Mouse (Mus musculus): ENCODE measurements at regions not wholly inside any gene's neighbourhood (a gene's known extent, or its start where the extent isn't known, plus 50 kb on each side); places are given as distances from the start of the nearest gene placed in this dataset.

- no peak for ATAC-seq (replicated peaks; ENCODE audit: low FRiP score)
- Histone ChIP-seq H3K9ac (ENCODE audit: low read depth, low read length) (no peak overlapping the region), H3K36me3 (ENCODE audit: control insufficient read depth, insufficient read depth, low read length) (no peaks in the 10 kb centered on the region), H3K27me3 (replicated peaks; ENCODE audit: control insufficient read depth, insufficient read depth, low read length) (no peaks in the 10 kb centered on the region), H3K4me1 (replicated peaks; ENCODE audit: control insufficient read depth, insufficient read depth, low read length) (no peaks in the 10 kb centered on the region), H3K27ac (ENCODE audit: low read depth, low read length) (no peak overlapping the region), H3K9me3 (ENCODE audit: control insufficient read depth, low read length) (no peaks in the 10 kb centered on the region), H3K4me3 (ENCODE audit: low read depth, low read length) (no peak overlapping the region), H3K4me2 (no peak overlapping the region)
- WGBS: 78% methylated on average over 3 of the region's 3 CpGs
- DNase-seq (ENCODE audit: low spot score): no peak
Observed at GRCm38 (mm10) chr12:25363341-25363740, 266.4 kb upstream of the Id2 start.

GRCm38 (mm10) chr12:25362771-25363170 lies 265.8 kb upstream of the Id2 start:
- 86% methylated on average over 4 of the region's 4 CpGs for WGBS
- Histone ChIP-seq H3K9me3 (ENCODE audit: control insufficient read depth, low read length) (no peaks in the 10 kb centered on the region), H3K4me1 (replicated peaks; ENCODE audit: control insufficient read depth, insufficient read depth, low read length) (no peaks in the 10 kb centered on the region), H3K36me3 (ENCODE audit: control insufficient read depth, insufficient read depth, low read length) (no peaks in the 10 kb centered on the region), H3K27ac (ENCODE audit: low read depth, low read length) (no peak overlapping the region), H3K4me3 (ENCODE audit: low read depth, low read length) (no peak overlapping the region), H3K27me3 (replicated peaks; ENCODE audit: control insufficient read depth, insufficient read depth, low read length) (no peaks in the 10 kb centered on the region), H3K9ac (ENCODE audit: low read depth, low read length) (no peak overlapping the region), H3K4me2 (no peak overlapping the region)
- no peak for DNase-seq (ENCODE audit: low spot score)
- no peak for ATAC-seq (replicated peaks; ENCODE audit: low FRiP score)

GRCm38 (mm10) chr12:25360726-25361125 lies 263.8 kb upstream of the Id2 start:
- Histone ChIP-seq H3K27ac (ENCODE audit: low read depth, low read length) (no peak overlapping the region), H3K4me2 (no peak overlapping the region), H3K9ac (ENCODE audit: low read depth, low read length) (no peak overlapping the region), H3K36me3 (ENCODE audit: control insufficient read depth, insufficient read depth, low read length) (no peaks in the 10 kb centered on the region), H3K4me3 (ENCODE audit: low read depth, low read length) (no peak overlapping the region), H3K9me3 (ENCODE audit: control insufficient read depth, low read length) (no peaks in the 10 kb centered on the region), H3K4me1 (replicated peaks; ENCODE audit: control insufficient read depth, insufficient read depth, low read length) (no peaks in the 10 kb centered on the region), H3K27me3 (replicated peaks; ENCODE audit: control insufficient read depth, insufficient read depth, low read length) (no peaks in the 10 kb centered on the region)
- ATAC-seq (replicated peaks; ENCODE audit: low FRiP score) (no peak), DNase-seq (ENCODE audit: low spot score) (no peak)
- WGBS: 80% methylated on average over 2 of the region's 2 CpGs

- ATAC-seq (replicated peaks; ENCODE audit: low FRiP score): no peak
- H3K27ac ChIP-seq (ENCODE audit: low read depth, low read length): no peak overlapping the region
Observed at GRCm38 (mm10) chr12:25359931-25360330, 263.0 kb upstream of the Id2 start.

GRCm38 (mm10) chr12:25358846-25359525 lies 262.0 kb upstream of the Id2 start:
- WGBS: 82% methylated on average over 8 of the region's 8 CpGs
- H3K4me2 ChIP-seq: no peak overlapping the region
- no peaks in the 10 kb centered on the region for H3K27me3 ChIP-seq (replicated peaks; ENCODE audit: control insufficient read depth, insufficient read depth, low read length)
- ATAC-seq (replicated peaks; ENCODE audit: low FRiP score): no peak
- H3K4me1 ChIP-seq (replicated peaks; ENCODE audit: control insufficient read depth, insufficient read depth, low read length): no peaks in the 10 kb centered on the region
- no peak overlapping the region for H3K4me3 ChIP-seq (ENCODE audit: low read depth, low read length)
- no peaks in the 10 kb centered on the region for H3K36me3 ChIP-seq (ENCODE audit: control insufficient read depth, insufficient read depth, low read length)
- H3K27ac ChIP-seq (ENCODE audit: low read depth, low read length): no peak overlapping the region
- no peak overlapping the region for H3K9ac ChIP-seq (ENCODE audit: low read depth, low read length)
- H3K9me3 ChIP-seq (ENCODE audit: control insufficient read depth, low read length): no peaks in the 10 kb centered on the region
- no peak for DNase-seq (ENCODE audit: low spot score)

More at GRCm38 (mm10) chr12:25359931-25360330, 263.0 kb upstream of the Id2 start:
- Histone ChIP-seq H3K9me3 (ENCODE audit: control insufficient read depth, low read length) (no peaks in the 10 kb centered on the region), H3K9ac (ENCODE audit: low read depth, low read length) (no peak overlapping the region), H3K27me3 (replicated peaks; ENCODE audit: control insufficient read depth, insufficient read depth, low read length) (no peaks in the 10 kb centered on the region), H3K4me3 (ENCODE audit: low read depth, low read length) (no peak overlapping the region), H3K36me3 (ENCODE audit: control insufficient read depth, insufficient read depth, low read length) (no peaks in the 10 kb centered on the region), H3K4me1 (replicated peaks; ENCODE audit: control insufficient read depth, insufficient read depth, low read length) (no peaks in the 10 kb centered on the region), H3K4me2 (no peak overlapping the region)
- DNase-seq (ENCODE audit: low spot score): no peak
- whole genome bisulfite sequencing: 94% methylated on average over 5 of the region's 5 CpGs

- 70% methylated on average over 2 of the region's 2 CpGs for WGBS
- DNase-seq (ENCODE audit: low spot score): no peak
Observed at GRCm38 (mm10) chr12:25356774-25357173, 259.8 kb upstream of the Id2 start.

GRCm38 (mm10) chr12:25355217-25355616 lies 258.3 kb upstream of the Id2 start:
- no peaks in the 10 kb centered on the region for H3K27me3 ChIP-seq (replicated peaks; ENCODE audit: control insufficient read depth, insufficient read depth, low read length)
- H3K9ac ChIP-seq (ENCODE audit: low read depth, low read length): no peak overlapping the region
- H3K4me1 ChIP-seq (replicated peaks; ENCODE audit: control insufficient read depth, insufficient read depth, low read length): no peaks in the 10 kb centered on the region
- ATAC-seq (replicated peaks; ENCODE audit: low FRiP score): no peak
- H3K4me3 ChIP-seq (ENCODE audit: low read depth, low read length): no peak overlapping the region
- no peak for DNase-seq (ENCODE audit: low spot score)
- no peaks in the 10 kb centered on the region for H3K36me3 ChIP-seq (ENCODE audit: control insufficient read depth, insufficient read depth, low read length)
- no peaks in the 10 kb centered on the region for H3K9me3 ChIP-seq (ENCODE audit: control insufficient read depth, low read length)
- WGBS: 53% methylated on average over 1 of the region's 1 CpGs
- H3K27ac ChIP-seq (ENCODE audit: low read depth, low read length): no peak overlapping the region
- no peak overlapping the region for H3K4me2 ChIP-seq

More at GRCm38 (mm10) chr12:25356774-25357173, 259.8 kb upstream of the Id2 start:
- no peak for ATAC-seq (replicated peaks; ENCODE audit: low FRiP score)
- H3K4me2 ChIP-seq: no peak overlapping the region
- H3K27me3 ChIP-seq (replicated peaks; ENCODE audit: control insufficient read depth, insufficient read depth, low read length): no peaks in the 10 kb centered on the region
- H3K4me3 ChIP-seq (ENCODE audit: low read depth, low read length): no peak overlapping the region
- no peak overlapping the region for H3K9ac ChIP-seq (ENCODE audit: low read depth, low read length)
- H3K27ac ChIP-seq (ENCODE audit: low read depth, low read length): no peak overlapping the region
- no peaks in the 10 kb centered on the region for H3K4me1 ChIP-seq (replicated peaks; ENCODE audit: control insufficient read depth, insufficient read depth, low read length)
- no peaks in the 10 kb centered on the region for H3K36me3 ChIP-seq (ENCODE audit: control insufficient read depth, insufficient read depth, low read length)
- no peaks in the 10 kb centered on the region for H3K9me3 ChIP-seq (ENCODE audit: control insufficient read depth, low read length)

GRCm38 (mm10) chr12:25353402-25353896 lies 256.5 kb upstream of the Id2 start:
- no peak for DNase-seq (ENCODE audit: low spot score)
- Histone ChIP-seq H3K9me3 (ENCODE audit: control insufficient read depth, low read length) (no peaks in the 10 kb centered on the region), H3K36me3 (ENCODE audit: control insufficient read depth, insufficient read depth, low read length) (no peaks in the 10 kb centered on the region), H3K9ac (ENCODE audit: low read depth, low read length) (no peak overlapping the region), H3K4me2 (no peak overlapping the region), H3K27me3 (replicated peaks; ENCODE audit: control insufficient read depth, insufficient read depth, low read length) (no peaks in the 10 kb centered on the region), H3K4me3 (ENCODE audit: low read depth, low read length) (no peak overlapping the region), H3K4me1 (replicated peaks; ENCODE audit: control insufficient read depth, insufficient read depth, low read length) (no peaks in the 10 kb centered on the region), H3K27ac (ENCODE audit: low read depth, low read length) (no peak overlapping the region)
- ATAC-seq (replicated peaks; ENCODE audit: low FRiP score): no peak
- 89% methylated on average over 10 of the region's 10 CpGs for WGBS

GRCm38 (mm10) chr12:25352160-25352559 lies 255.2 kb upstream of the Id2 start:
- Histone ChIP-seq H3K9ac (ENCODE audit: low read depth, low read length) (no peak overlapping the region), H3K4me1 (replicated peaks; ENCODE audit: control insufficient read depth, insufficient read depth, low read length) (no peaks in the 10 kb centered on the region), H3K36me3 (ENCODE audit: control insufficient read depth, insufficient read depth, low read length) (no peaks in the 10 kb centered on the region), H3K4me2 (no peak overlapping the region), H3K4me3 (ENCODE audit: low read depth, low read length) (no peak overlapping the region), H3K27ac (ENCODE audit: low read depth, low read length) (no peak overlapping the region), H3K9me3 (ENCODE audit: control insufficient read depth, low read length) (no peaks in the 10 kb centered on the region), H3K27me3 (replicated peaks; ENCODE audit: control insufficient read depth, insufficient read depth, low read length) (no peaks in the 10 kb centered on the region)
- ATAC-seq (replicated peaks; ENCODE audit: low FRiP score) (no peak), DNase-seq (ENCODE audit: low spot score) (no peak)
